Mouse (Mus musculus): ENCODE data around the gene Sntg2. TPM values are rescaled to one million over a fixed set of nuclear protein-coding genes. Genes with fewer than 3 reads are reported as not detected.

Sntg2 gene
- 2.0 and 2.2 TPM in 2 replicates for polyA plus RNA-seq (2014; fragmentation: Nextera tagmentation; extraction: Ambion mirVana)

GRCm38 (mm10) chr12:30372933-30373501 lies at the start of gene Sntg2:
TSS of gene Sntg2 (minus strand) at chr12:30373375.
- no peaks in the 10 kb centered on the region for H3K9me3 ChIP-seq (ENCODE audit: control insufficient read depth, low read length)
- H3K36me3 ChIP-seq (ENCODE audit: control insufficient read depth, insufficient read depth, low read length) = no peaks in the 10 kb centered on the region
- H3K27me3 ChIP-seq (ENCODE audit: control insufficient read depth, insufficient read depth, low read length) = peaks cover 3% of the 10 kb centered on the region; the same call in 1 of the 2 replicates
- peak; percentile 95 for ATAC-seq (ENCODE audit: insufficient number of reproducible peaks, low FRiP score, low TSS enrichment, low read depth)
- peak within 1 kb of the TSS; percentile 43 for H3K9ac ChIP-seq (ENCODE audit: low read length)
- peaks cover 6% of the 10 kb centered on the region for H3K4me1 ChIP-seq (ENCODE audit: control insufficient read depth, insufficient read depth, low read length)
- H3K27ac ChIP-seq (replicated peaks; ENCODE audit: low read depth, low read length) = no peak within 1 kb of the TSS
- H3K4me2 ChIP-seq (ENCODE audit: low read depth, severe bottlenecking) = peak within 1 kb of the TSS; percentile 89
- peak within 1 kb of the TSS; percentile 36 for H3K4me3 ChIP-seq (ENCODE audit: low read depth, low read length)
- DNase-seq (ENCODE audit: low spot score) = peak; percentile 84
- WGBS = under 1% methylated on average over 39 of the region's 39 CpGs

- no peaks in the 10 kb centered on the region for H3K4me1 ChIP-seq (ENCODE audit: control insufficient read depth, insufficient read depth, low read length)
- H3K9me3 ChIP-seq (ENCODE audit: control insufficient read depth, low read length) = no peaks in the 10 kb centered on the region
- 85% methylated on average over 8 of the region's 8 CpGs for WGBS
- DNase-seq (ENCODE audit: low spot score) (no peak), ATAC-seq (ENCODE audit: insufficient number of reproducible peaks, low FRiP score, low TSS enrichment, low read depth) (no peak)
- no peak overlapping the region for H3K9ac ChIP-seq (ENCODE audit: low read length)
- no peaks in the 10 kb centered on the region for H3K36me3 ChIP-seq (ENCODE audit: control insufficient read depth, insufficient read depth, low read length)
- no peaks in the 10 kb centered on the region for H3K27me3 ChIP-seq (ENCODE audit: control insufficient read depth, insufficient read depth, low read length)
- no peak overlapping the region for H3K4me3 ChIP-seq (ENCODE audit: low read depth, low read length)
- H3K27ac ChIP-seq (replicated peaks; ENCODE audit: low read depth, low read length) = no peak overlapping the region
- no peak overlapping the region for H3K4me2 ChIP-seq (ENCODE audit: low read depth, severe bottlenecking)
Observed at GRCm38 (mm10) chr12:30416547-30416946, 43.4 kb upstream of the Sntg2 start.

- Histone ChIP-seq H3K4me1 (ENCODE audit: control insufficient read depth, insufficient read depth, low read length) (no peaks in the 10 kb centered on the region), H3K36me3 (ENCODE audit: control insufficient read depth, insufficient read depth, low read length) (no peaks in the 10 kb centered on the region), H3K27me3 (ENCODE audit: control insufficient read depth, insufficient read depth, low read length) (no peaks in the 10 kb centered on the region), H3K4me3 (ENCODE audit: low read depth, low read length) (no peak overlapping the region), H3K27ac (replicated peaks; ENCODE audit: low read depth, low read length) (no peak overlapping the region), H3K9ac (ENCODE audit: low read length) (no peak overlapping the region), H3K4me2 (ENCODE audit: low read depth, severe bottlenecking) (no peak overlapping the region), H3K9me3 (ENCODE audit: control insufficient read depth, low read length) (no peaks in the 10 kb centered on the region)
- DNase-seq (ENCODE audit: low spot score) (no peak), ATAC-seq (ENCODE audit: insufficient number of reproducible peaks, low FRiP score, low TSS enrichment, low read depth) (no peak)
- 86% methylated on average over 6 of the region's 6 CpGs for WGBS
Observed at GRCm38 (mm10) chr12:30415981-30416380, 42.8 kb upstream of the Sntg2 start.

GRCm38 (mm10) chr12:30402651-30403050 lies 29.5 kb upstream of the Sntg2 start:
- Histone ChIP-seq H3K4me3 (ENCODE audit: low read depth, low read length) (no peak overlapping the region), H3K27me3 (ENCODE audit: control insufficient read depth, insufficient read depth, low read length) (no peaks in the 10 kb centered on the region), H3K4me1 (ENCODE audit: control insufficient read depth, insufficient read depth, low read length) (no peaks in the 10 kb centered on the region), H3K36me3 (ENCODE audit: control insufficient read depth, insufficient read depth, low read length) (no peaks in the 10 kb centered on the region), H3K9ac (ENCODE audit: low read length) (no peak overlapping the region), H3K9me3 (ENCODE audit: control insufficient read depth, low read length) (no peaks in the 10 kb centered on the region), H3K27ac (replicated peaks; ENCODE audit: low read depth, low read length) (no peak overlapping the region), H3K4me2 (ENCODE audit: low read depth, severe bottlenecking) (no peak overlapping the region)
- DNase-seq (ENCODE audit: low spot score) (no peak), ATAC-seq (ENCODE audit: insufficient number of reproducible peaks, low FRiP score, low TSS enrichment, low read depth) (no peak)

GRCm38 (mm10) chr12:30400531-30400930 lies 27.4 kb upstream of the Sntg2 start:
- ATAC-seq (ENCODE audit: insufficient number of reproducible peaks, low FRiP score, low TSS enrichment, low read depth) = no peak

GRCm38 (mm10) chr12:30400114-30400513 lies 26.9 kb upstream of the Sntg2 start:
- WGBS = 88% methylated on average over 2 of the region's 2 CpGs
- Histone ChIP-seq H3K4me2 (ENCODE audit: low read depth, severe bottlenecking) (no peak overlapping the region), H3K36me3 (ENCODE audit: control insufficient read depth, insufficient read depth, low read length) (no peaks in the 10 kb centered on the region), H3K4me1 (ENCODE audit: control insufficient read depth, insufficient read depth, low read length) (no peaks in the 10 kb centered on the region), H3K4me3 (ENCODE audit: low read depth, low read length) (no peak overlapping the region), H3K9me3 (ENCODE audit: control insufficient read depth, low read length) (no peaks in the 10 kb centered on the region), H3K9ac (ENCODE audit: low read length) (no peak overlapping the region), H3K27me3 (ENCODE audit: control insufficient read depth, insufficient read depth, low read length) (no peaks in the 10 kb centered on the region), H3K27ac (replicated peaks; ENCODE audit: low read depth, low read length) (no peak overlapping the region)
- no peak for ATAC-seq (ENCODE audit: insufficient number of reproducible peaks, low FRiP score, low TSS enrichment, low read depth)
- no peak for DNase-seq (ENCODE audit: low spot score)

More at GRCm38 (mm10) chr12:30400531-30400930, 27.4 kb upstream of the Sntg2 start:
- Histone ChIP-seq H3K36me3 (ENCODE audit: control insufficient read depth, insufficient read depth, low read length) (no peaks in the 10 kb centered on the region), H3K4me3 (ENCODE audit: low read depth, low read length) (no peak overlapping the region), H3K9me3 (ENCODE audit: control insufficient read depth, low read length) (no peaks in the 10 kb centered on the region), H3K27ac (replicated peaks; ENCODE audit: low read depth, low read length) (no peak overlapping the region), H3K9ac (ENCODE audit: low read length) (no peak overlapping the region), H3K4me1 (ENCODE audit: control insufficient read depth, insufficient read depth, low read length) (no peaks in the 10 kb centered on the region), H3K27me3 (ENCODE audit: control insufficient read depth, insufficient read depth, low read length) (no peaks in the 10 kb centered on the region), H3K4me2 (ENCODE audit: low read depth, severe bottlenecking) (no peak overlapping the region)
- no peak for DNase-seq (ENCODE audit: low spot score)
- 85% methylated on average over 2 of the region's 2 CpGs for WGBS

- no peak overlapping the region for H3K9ac ChIP-seq (ENCODE audit: low read length)
- no peak for DNase-seq (ENCODE audit: low spot score)
Observed at GRCm38 (mm10) chr12:30372293-30372692, 882 bp downstream of the Sntg2 start.

GRCm38 (mm10) chr12:30369786-30370185 lies 3.4 kb downstream of the Sntg2 start:
- DNase-seq (ENCODE audit: low spot score) (peak; percentile 89), ATAC-seq (ENCODE audit: insufficient number of reproducible peaks, low FRiP score, low TSS enrichment, low read depth) (no peak)
- no peak overlapping the region for H3K4me2 ChIP-seq (ENCODE audit: low read depth, severe bottlenecking)
- H3K4me1 ChIP-seq (ENCODE audit: control insufficient read depth, insufficient read depth, low read length) = peaks cover 6% of the 10 kb centered on the region
- no peaks in the 10 kb centered on the region for H3K9me3 ChIP-seq (ENCODE audit: control insufficient read depth, low read length)
- no peaks in the 10 kb centered on the region for H3K36me3 ChIP-seq (ENCODE audit: control insufficient read depth, insufficient read depth, low read length)
- H3K4me3 ChIP-seq (ENCODE audit: low read depth, low read length) = no peak overlapping the region
- H3K27ac ChIP-seq (replicated peaks; ENCODE audit: low read depth, low read length) = no peak overlapping the region
- WGBS = 12% methylated on average over 6 of the region's 6 CpGs
- peaks cover 3% of the 10 kb centered on the region; the same call in 1 of the 2 replicates for H3K27me3 ChIP-seq (ENCODE audit: control insufficient read depth, insufficient read depth, low read length)
- H3K9ac ChIP-seq (ENCODE audit: low read length) = no peak overlapping the region

More at GRCm38 (mm10) chr12:30372293-30372692, 882 bp downstream of the Sntg2 start:
- 57% methylated on average over 5 of the region's 5 CpGs for WGBS
- Histone ChIP-seq H3K9me3 (ENCODE audit: control insufficient read depth, low read length) (no peaks in the 10 kb centered on the region), H3K4me1 (ENCODE audit: control insufficient read depth, insufficient read depth, low read length) (peaks cover 6% of the 10 kb centered on the region), H3K27me3 (ENCODE audit: control insufficient read depth, insufficient read depth, low read length) (peaks cover 3% of the 10 kb centered on the region; the same call in 1 of the 2 replicates), H3K36me3 (ENCODE audit: control insufficient read depth, insufficient read depth, low read length) (no peaks in the 10 kb centered on the region), H3K27ac (replicated peaks; ENCODE audit: low read depth, low read length) (no peak overlapping the region), H3K4me2 (ENCODE audit: low read depth, severe bottlenecking) (peak overlapping the region; percentile 89; the same call in 1 of the 2 replicates), H3K4me3 (ENCODE audit: low read depth, low read length) (no peak overlapping the region; the same call in 1 of the 2 replicates)
- no peak for ATAC-seq (ENCODE audit: insufficient number of reproducible peaks, low FRiP score, low TSS enrichment, low read depth)

- Histone ChIP-seq H3K27ac (replicated peaks; ENCODE audit: low read depth, low read length) (no peak overlapping the region), H3K27me3 (ENCODE audit: control insufficient read depth, insufficient read depth, low read length) (peaks cover 3% of the 10 kb centered on the region; the same call in 1 of the 2 replicates), H3K4me3 (ENCODE audit: low read depth, low read length) (no peak overlapping the region), H3K36me3 (ENCODE audit: control insufficient read depth, insufficient read depth, low read length) (no peaks in the 10 kb centered on the region), H3K9ac (ENCODE audit: low read length) (no peak overlapping the region), H3K9me3 (ENCODE audit: control insufficient read depth, low read length) (no peaks in the 10 kb centered on the region), H3K4me1 (ENCODE audit: control insufficient read depth, insufficient read depth, low read length) (peaks cover 6% of the 10 kb centered on the region), H3K4me2 (ENCODE audit: low read depth, severe bottlenecking) (no peak overlapping the region)
- no peak for DNase-seq (ENCODE audit: low spot score)
- ATAC-seq (ENCODE audit: insufficient number of reproducible peaks, low FRiP score, low TSS enrichment, low read depth) = no peak
- 88% methylated on average over 6 of the region's 6 CpGs for WGBS
Observed at GRCm38 (mm10) chr12:30369141-30369540, 4.0 kb downstream of the Sntg2 start.

All from limb, embryonic 11.5 days (tissue).